Mouse (Mus musculus): ENCODE measurements around the gene Efhc1. TPM values are rescaled to one million over a fixed set of nuclear protein-coding genes. Genes with fewer than 3 reads are reported as not detected.

Gene Efhc1
- total and polyA plus RNA-seq, 3 experiments: not detected

DNA sequence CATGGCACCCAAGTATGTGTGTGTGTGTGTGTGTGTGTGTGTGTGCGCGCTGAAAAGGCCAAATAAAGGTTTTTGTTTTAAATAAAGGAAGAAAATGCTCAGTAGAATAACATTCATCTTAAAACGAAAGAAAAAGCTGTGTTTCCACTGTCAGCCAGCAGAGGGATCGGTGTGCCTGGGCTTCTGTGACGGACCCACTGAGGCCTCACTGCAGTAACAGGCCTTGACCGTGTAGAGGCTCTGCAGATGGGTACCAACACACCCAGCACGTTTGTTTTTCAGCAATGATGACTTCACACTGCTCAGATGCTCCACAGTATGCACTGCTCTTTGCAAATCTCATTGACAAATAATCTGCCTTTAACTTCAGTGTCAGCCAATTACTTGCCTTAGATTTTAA, 18.0 kb upstream of the Efhc1 start:
- Histone ChIP-seq H3K9ac (ENCODE audit: control insufficient read depth, low read depth, low read length, poor library complexity, severe bottlenecking) (peak overlapping the region; percentile 39; the same call in 1 of the 2 replicates), H3K27me3 (ENCODE audit: control insufficient read depth in 1 of 2, insufficient read depth in 2 of 2, low read length in 2 of 2) (no peaks in the 10 kb centered on the region), H3K4me1 (ENCODE audit: control insufficient read depth in 1 of 2, insufficient read depth in 2 of 2, low read length in 2 of 2) (peaks cover 9 to 27% of the 10 kb centered on the region in 2 experiments), H3K79me2 (ENCODE audit: control insufficient read depth, insufficient read depth, low read length, poor library complexity) (no peaks in the 10 kb centered on the region), H3K27ac (ENCODE audit: control insufficient read depth, low read depth, low read length) (peak overlapping the region; percentile 13; the same call in 1 of the 2 replicates), H3K4me3 (ENCODE audit: control insufficient read depth in 1 of 2, insufficient read depth in 1 of 2, low read depth in 2 of 2, low read length in 2 of 2) (no peak overlapping the region; a peak in 1 of 4 replicates), H3K9me3 (replicated peaks; ENCODE audit: insufficient read depth, low read length) (no peaks in the 10 kb centered on the region), H3K36me3 (ENCODE audit: control insufficient read depth in 1 of 2, insufficient read depth in 2 of 2, low read length in 2 of 2) (peaks cover 0 to 26% of the 10 kb centered on the region in 2 experiments; a peak in 2 of 4 replicates)
- peak; percentile 81 for DNase-seq (ENCODE audit: low read depth, low spot score)
- TF ChIP-seq POLR2A (IDR thresholded peaks at IDR 0.05; ENCODE audit: control insufficient read depth in 1 of 2, insufficient read depth in 1 of 2, low read depth in 1 of 2, low read length in 2 of 2, poor library complexity in 1 of 2) (no peak), SMC3 (IDR thresholded peaks at IDR 0.05; ENCODE audit: low read depth, low read length) (peak; percentile 52), UBTF (IDR thresholded peaks at IDR 0.05; ENCODE audit: borderline replicate concordance, insufficient read depth, low read depth, low read length) (no peak), ZMIZ1 (IDR thresholded peaks at IDR 0.05; ENCODE audit: low read depth, low read length) (no peak), RAD21 (IDR thresholded peaks at IDR 0.05; ENCODE audit: low read depth, low read length) (peak; percentile 18), CHD1 (IDR thresholded peaks at IDR 0.05; ENCODE audit: low read depth, low read length) (no peak), CTCF (IDR thresholded peaks at IDR 0.05 in 2 of 3, conservative IDR thresholded peaks at IDR 0.05 in 1 of 3; ENCODE audit: control insufficient read depth in 1 of 3, insufficient read depth in 1 of 3, low read depth in 2 of 3, low read length in 3 of 3, poor library complexity in 1 of 3, severe bottlenecking in 1 of 3) (peak; percentile 49 to 64 (median 50)), CHD2 (IDR thresholded peaks at IDR 0.05; ENCODE audit: low read length) (no peak)

- peaks cover 5 to 20% of the 10 kb centered on the region in 2 experiments for H3K4me1 ChIP-seq (ENCODE audit: control insufficient read depth in 1 of 2, insufficient read depth in 2 of 2, low read length in 2 of 2)
- TF ChIP-seq SIN3A (IDR thresholded peaks at IDR 0.05; ENCODE audit: low read length): no peak
- TF ChIP-seq ETS1 (IDR thresholded peaks at IDR 0.05; ENCODE audit: low read depth, low read length): peak; percentile 67
- no peaks in the 10 kb centered on the region for H3K27me3 ChIP-seq (ENCODE audit: control insufficient read depth in 1 of 2, insufficient read depth in 2 of 2, low read length in 2 of 2)
- H3K4me3 ChIP-seq (ENCODE audit: control insufficient read depth in 1 of 2, insufficient read depth in 1 of 2, low read depth in 2 of 2, low read length in 2 of 2): no peak overlapping the region
- H3K36me3 ChIP-seq (ENCODE audit: control insufficient read depth in 1 of 2, insufficient read depth in 2 of 2, low read length in 2 of 2): peaks cover 0 to 20% of the 10 kb centered on the region in 2 experiments; a peak in 2 of 4 replicates
- H3K79me2 ChIP-seq (ENCODE audit: control insufficient read depth, insufficient read depth, low read length, poor library complexity): no peaks in the 10 kb centered on the region
- no peaks in the 10 kb centered on the region for H3K9me3 ChIP-seq (replicated peaks; ENCODE audit: insufficient read depth, low read length)
- no peak overlapping the region for H3K9ac ChIP-seq (ENCODE audit: control insufficient read depth, low read depth, low read length, poor library complexity, severe bottlenecking)
- no peak overlapping the region for H3K27ac ChIP-seq (ENCODE audit: control insufficient read depth, low read depth, low read length)
- peak; percentile 64 for DNase-seq (ENCODE audit: low read depth, low spot score)
Observed at GRCm38 (mm10) chr1:20935106-20935505, 16.3 kb upstream of the Efhc1 start.

DNA sequence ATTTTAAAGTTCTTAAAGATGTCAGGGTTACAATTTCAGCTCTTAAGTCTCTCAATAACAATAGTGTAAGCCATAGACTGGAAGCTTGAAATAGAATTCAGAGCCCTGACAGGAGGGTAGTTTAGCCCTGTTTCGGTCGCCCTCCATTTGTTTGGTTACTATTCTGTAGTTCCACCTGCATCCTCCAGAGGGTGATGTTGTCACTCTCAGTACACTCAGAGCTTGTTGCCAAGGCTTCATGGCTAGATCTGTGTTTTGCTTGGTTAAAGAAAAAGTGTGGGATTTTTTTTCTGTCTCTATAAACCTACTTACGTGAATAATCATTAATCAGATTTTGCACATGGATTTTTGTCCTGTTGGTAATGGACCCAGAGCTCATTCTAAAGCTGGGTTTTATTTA, 12.4 kb upstream of the Efhc1 start:
- TF ChIP-seq RAD21 (IDR thresholded peaks at IDR 0.05; ENCODE audit: low read depth, low read length) (peak; percentile 82), TAL1 (IDR thresholded peaks at IDR 0.05; ENCODE audit: low read length) (no peak), ELF1 (IDR thresholded peaks at IDR 0.05; ENCODE audit: low read depth, low read length) (no peak), GABPA (IDR thresholded peaks at IDR 0.05; ENCODE audit: low read depth, low read length) (no peak), CTCF (IDR thresholded peaks at IDR 0.05 in 2 of 3, conservative IDR thresholded peaks at IDR 0.05 in 1 of 3; ENCODE audit: control insufficient read depth in 1 of 3, insufficient read depth in 1 of 3, low read depth in 2 of 3, low read length in 3 of 3, poor library complexity in 1 of 3, severe bottlenecking in 1 of 3) (peak; percentile 58 to 82 (median 78)), SMC3 (IDR thresholded peaks at IDR 0.05; ENCODE audit: low read depth, low read length) (peak; percentile 91), TBP (IDR thresholded peaks at IDR 0.05; ENCODE audit: low read depth, low read length) (no peak), ZNF384 (IDR thresholded peaks at IDR 0.05; ENCODE audit: low read depth, low read length) (peak; percentile 54; the same call in 1 of the 2 replicates), ZC3H11A (IDR thresholded peaks at IDR 0.05; ENCODE audit: low read depth, low read length) (peak; percentile 88)
- DNase-seq (ENCODE audit: low read depth, low spot score): peak; percentile 73

More for the DNA sequence above, 12.4 kb upstream of the Efhc1 start:
- no peaks in the 10 kb centered on the region for H3K9me3 ChIP-seq (replicated peaks; ENCODE audit: insufficient read depth, low read length)
- no peak overlapping the region for H3K27ac ChIP-seq (ENCODE audit: control insufficient read depth, low read depth, low read length)
- no peaks in the 10 kb centered on the region; a peak in 1 of 4 replicates for H3K27me3 ChIP-seq (ENCODE audit: control insufficient read depth in 1 of 2, insufficient read depth in 2 of 2, low read length in 2 of 2)
- H3K9ac ChIP-seq (ENCODE audit: control insufficient read depth, low read depth, low read length, poor library complexity, severe bottlenecking): no peak overlapping the region
- H3K4me1 ChIP-seq (ENCODE audit: control insufficient read depth in 1 of 2, insufficient read depth in 2 of 2, low read length in 2 of 2): peaks cover 0 to 6% of the 10 kb centered on the region in 2 experiments; a peak in 2 of 4 replicates
- no peaks in the 10 kb centered on the region for H3K79me2 ChIP-seq (ENCODE audit: control insufficient read depth, insufficient read depth, low read length, poor library complexity)
- H3K36me3 ChIP-seq (ENCODE audit: control insufficient read depth in 1 of 2, insufficient read depth in 2 of 2, low read length in 2 of 2): peaks cover 0 to 2% of the 10 kb centered on the region in 2 experiments; a peak in 1 of 4 replicates
- H3K4me3 ChIP-seq (ENCODE audit: control insufficient read depth in 1 of 2, insufficient read depth in 1 of 2, low read depth in 2 of 2, low read length in 2 of 2): no peak overlapping the region
